In the genomic region with DNA sequence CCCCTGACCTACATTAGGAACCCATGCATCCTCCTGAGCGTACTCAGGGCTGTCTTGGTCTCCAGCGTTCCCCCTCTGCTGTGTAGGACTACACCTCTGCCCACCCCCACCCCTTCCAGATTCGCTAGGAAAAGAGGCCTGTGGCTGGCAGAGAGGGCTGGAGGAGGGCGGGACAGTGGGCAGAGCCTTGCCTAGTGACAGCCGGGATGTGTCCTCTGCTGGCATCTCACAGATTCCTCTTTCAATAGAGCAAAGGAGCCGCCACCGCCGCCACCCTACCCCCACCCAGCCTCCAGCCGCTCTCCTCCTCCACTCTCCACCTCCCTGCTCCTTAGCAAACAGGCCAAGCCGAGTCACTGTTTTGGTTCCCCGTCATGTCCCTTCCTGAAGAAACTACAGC, we compare ENCODE assay signal across 10 mouse cellular contexts. TPM values are rescaled to one million over a fixed set of nuclear protein-coding genes. Genes with fewer than 3 reads are reported as not detected.
DNase-seq lines count a peak whose midpoint lies in the region; ATAC-seq and TF ChIP-seq lines count a peak whose summit lies in the region.
"Had no signal": no experiment of that assay in that cellular context is flagged by ENCODE, and none has a peak within 500 bp of the region (broad histone marks: within the 10 kb centered on the region; RNA-seq: fewer than 3 reads in every experiment).

No protein-coding gene starts in this region.

- 22% methylated on average over 11 of the region's 11 CpGs for WGBS in heart, adult 2 months
- WGBS in forebrain, embryonic 14.5 days: 8% methylated on average over 11 of the region's 11 CpGs
- WGBS in hindbrain, embryonic 15.5 days: 6% methylated on average over 11 of the region's 11 CpGs
- 7% methylated on average over 11 of the region's 11 CpGs for WGBS in neural tube, embryonic 15.5 days

- TF ChIP-seq POLR2A in heart, adult 2 months (IDR thresholded peaks at IDR 0.05; ENCODE audit: insufficient read depth, low read depth, low read length): peak; percentile 44; the same call in 1 of the 2 replicates

- H3K9ac ChIP-seq in heart, adult 2 months (ENCODE audit: low read depth, low read length): peak overlapping the region; percentile 50
- no peak overlapping the region for H3K9ac ChIP-seq in forebrain, embryonic 14.5 days (ENCODE audit: low read length)
- no peak overlapping the region for H3K9ac ChIP-seq in hindbrain, embryonic 15.5 days
- H3K9ac ChIP-seq in neural tube, embryonic 15.5 days (replicated peaks): no peak overlapping the region

- H3K79me2 ChIP-seq in heart, adult 2 months (replicated peaks; ENCODE audit: control insufficient read depth, insufficient read depth, low read length): no peaks in the 10 kb centered on the region

- peak overlapping the region; percentile 65 for H3K27ac ChIP-seq in heart, adult 2 months
- no peak overlapping the region for H3K27ac ChIP-seq in forebrain, embryonic 14.5 days (ENCODE audit: low read depth, low read length)
- H3K27ac ChIP-seq in hindbrain, embryonic 15.5 days (replicated peaks): no peak overlapping the region
- H3K27ac ChIP-seq in neural tube, embryonic 15.5 days (replicated peaks): no peak overlapping the region

- DNase-seq in heart, adult 2 months: peak; percentile 48 to 52
- DNase-seq in heart, postnatal 36 days: no peak
- DNase-seq in forebrain, embryonic 14.5 days (ENCODE audit: low spot score): peak; percentile 8
- no peak for DNase-seq in spleen, postnatal 4 days (ENCODE audit: low spot score in 2 of 2)
- no peak for DNase-seq in cerebellum, adult 11-12 months

- no peak for TF ChIP-seq CTCF in heart, adult 2 months (IDR thresholded peaks at IDR 0.05)
- TF ChIP-seq CTCF in E14TG2a.4 (conservative IDR thresholded peaks at IDR 0.05; ENCODE audit: low read length): no peak

- no peak overlapping the region for H3K4me3 ChIP-seq in heart, adult 2 months
- H3K4me3 ChIP-seq in E14TG2a.4 (replicated peaks; ENCODE audit: low read length): peak overlapping the region; percentile 39
- no peak overlapping the region for H3K4me3 ChIP-seq in forebrain, embryonic 14.5 days (ENCODE audit: low read depth, low read length)
- no peak overlapping the region for H3K4me3 ChIP-seq in hindbrain, embryonic 15.5 days
- no peak overlapping the region for H3K4me3 ChIP-seq in neural tube, embryonic 15.5 days (replicated peaks)
- H3K4me3 ChIP-seq: erythroblast, embryonic 14.5 days had no signal

- H3K4me1 ChIP-seq in heart, adult 2 months (ENCODE audit: control insufficient read depth, insufficient read depth, low read length): peaks cover 1% of the 10 kb centered on the region
- H3K4me1 ChIP-seq in E14TG2a.4 (replicated peaks; ENCODE audit: low read depth, low read length): peaks cover 19% of the 10 kb centered on the region; the same call in 1 of the 2 replicates
- peaks cover 3% of the 10 kb centered on the region; the same call in 1 of the 2 replicates for H3K4me1 ChIP-seq in forebrain, embryonic 14.5 days (ENCODE audit: control insufficient read depth, insufficient read depth, low read length)
- H3K4me1 ChIP-seq in hindbrain, embryonic 15.5 days (replicated peaks): no peaks in the 10 kb centered on the region
- peaks cover 5% of the 10 kb centered on the region; the same call in 1 of the 2 replicates for H3K4me1 ChIP-seq in neural tube, embryonic 15.5 days

- H3K36me3 ChIP-seq in heart, adult 2 months (ENCODE audit: control insufficient read depth, insufficient read depth, low read length): no peaks in the 10 kb centered on the region
- H3K36me3 ChIP-seq in E14TG2a.4 (ENCODE audit: insufficient read depth, low read length): no peaks in the 10 kb centered on the region
- H3K36me3 ChIP-seq in forebrain, embryonic 14.5 days (ENCODE audit: control insufficient read depth, insufficient read depth, low read length): no peaks in the 10 kb centered on the region
- H3K36me3 ChIP-seq in hindbrain, embryonic 15.5 days: no peaks in the 10 kb centered on the region
- no peaks in the 10 kb centered on the region for H3K36me3 ChIP-seq in neural tube, embryonic 15.5 days

- no peak overlapping the region for H3K4me2 ChIP-seq in forebrain, embryonic 14.5 days (ENCODE audit: low read length)
- 0 out of 2 replicates have a peak overlapping the region, but pooled peaks have one; percentile 6 for H3K4me2 ChIP-seq in hindbrain, embryonic 15.5 days
- peak overlapping the region; percentile 20 for H3K4me2 ChIP-seq in neural tube, embryonic 15.5 days

- intact Hi-C loops in heart, adult 2 months (cut with DNase I): loop anchor here (2.0 kb wide), 1 partner anchor 34 kb away; no protein-coding TSS in a partner anchor
- intact Hi-C loops in heart, postnatal 36 days (cut with DNase I): no loop called here

- 0 out of 2 replicates have a peak, but pooled peaks have one; percentile 17 for TF ChIP-seq EP300 in heart, adult 2 months (IDR thresholded peaks at IDR 0.05; ENCODE audit: insufficient read depth, low read depth, low read length)

- no peaks in the 10 kb centered on the region for H3K9me3 ChIP-seq in E14TG2a.4 (ENCODE audit: low read length)
- no peaks in the 10 kb centered on the region for H3K9me3 ChIP-seq in forebrain, embryonic 14.5 days (replicated peaks; ENCODE audit: control insufficient read depth, low read length)
- H3K9me3 ChIP-seq in hindbrain, embryonic 15.5 days: no peaks in the 10 kb centered on the region
- no peaks in the 10 kb centered on the region for H3K9me3 ChIP-seq in neural tube, embryonic 15.5 days (replicated peaks)

- H3K27me3 ChIP-seq in heart, adult 2 months (ENCODE audit: control insufficient read depth, insufficient read depth, low read length): no peaks in the 10 kb centered on the region
- peaks cover 13% of the 10 kb centered on the region for H3K27me3 ChIP-seq in E14TG2a.4 (ENCODE audit: insufficient read depth, low read length)
- H3K27me3 ChIP-seq in forebrain, embryonic 14.5 days (replicated peaks; ENCODE audit: control insufficient read depth, insufficient read depth, low read length): no peaks in the 10 kb centered on the region
- H3K27me3 ChIP-seq in hindbrain, embryonic 15.5 days: no peaks in the 10 kb centered on the region
- no peaks in the 10 kb centered on the region for H3K27me3 ChIP-seq in neural tube, embryonic 15.5 days (replicated peaks)

- ATAC-seq in forebrain, embryonic 14.5 days: no peak
- ATAC-seq in hindbrain, embryonic 15.5 days (ENCODE audit: low FRiP score, low read depth): peak; percentile 66; the same call in 1 of the 2 replicates
- ATAC-seq in neural tube, embryonic 15.5 days (ENCODE audit: low FRiP score): no peak

RNA-seq across cellular contexts. Expression of gene Prr29, which starts 0.6 kb away (rescaled TPM):
- under 1 TPM; 0.37 to 0.48 TPM for total RNA-seq in heart, adult 2 months (2021)
- 7.9 and 10.4 TPM in 2 replicates for polyA plus RNA-seq in heart, adult 2 months (2012; rRNA removed)
- under 1 TPM; 0.81 to 0.92 TPM for total RNA-seq in heart, postnatal 36 days (2021)
- not detected in 2 replicates for polyA plus RNA-seq in forebrain, embryonic 14.5 days (2014; fragmentation: Nextera tagmentation; extraction: Ambion mirVana)
- polyA plus RNA-seq in hindbrain, embryonic 15.5 days (2015; fragmentation: Nextera tagmentation; extraction: Ambion mirVana): not detected in 2 replicates
- 0.23 and 0.41 TPM in 2 replicates for polyA plus RNA-seq in neural tube, embryonic 15.5 days (2015; fragmentation: Nextera tagmentation; extraction: Ambion mirVana)
- total RNA-seq: ES-E14 had no signal
- polyA plus RNA-seq: erythroblast, embryonic 14.5 days had no signal

RNA-seq across cellular contexts. Expression of gene Scn4a, which starts 11.6 kb away (rescaled TPM):
- total RNA-seq in heart, adult 2 months (2021): 10 to 100 TPM; 22.1 to 22.8 TPM
- polyA plus RNA-seq in heart, adult 2 months (2012; rRNA removed): 11.9 and 20.7 TPM in 2 replicates
- 10 to 100 TPM; 14.7 to 19.0 TPM for total RNA-seq in heart, postnatal 36 days (2021)
- polyA plus RNA-seq in forebrain, embryonic 14.5 days (2014; fragmentation: Nextera tagmentation; extraction: Ambion mirVana): not detected in 2 replicates
- polyA plus RNA-seq in hindbrain, embryonic 15.5 days (2015; fragmentation: Nextera tagmentation; extraction: Ambion mirVana): not detected in 2 replicates
- 0.08 and 0.18 TPM in 2 replicates for polyA plus RNA-seq in neural tube, embryonic 15.5 days (2015; fragmentation: Nextera tagmentation; extraction: Ambion mirVana)
- polyA plus RNA-seq: erythroblast, embryonic 14.5 days had no signal

RNA-seq across cellular contexts. Expression of gene Icam2, which starts 23.2 kb away (rescaled TPM):
- total RNA-seq in heart, adult 2 months (2021): 10 to 100 TPM; 22.0 to 22.4 TPM
- 46.8 and 60.4 TPM in 2 replicates for polyA plus RNA-seq in heart, adult 2 months (2012; rRNA removed)
- total RNA-seq in heart, postnatal 36 days (2021): 10 to 100 TPM; 30.3 to 34.9 TPM
- polyA plus RNA-seq in forebrain, embryonic 14.5 days (2014; fragmentation: Nextera tagmentation; extraction: Ambion mirVana): 16.0 and 17.9 TPM in 2 replicates
- polyA plus RNA-seq in hindbrain, embryonic 15.5 days (2015; fragmentation: Nextera tagmentation; extraction: Ambion mirVana): 13.0 and 17.2 TPM in 2 replicates
- polyA plus RNA-seq in neural tube, embryonic 15.5 days (2015; fragmentation: Nextera tagmentation; extraction: Ambion mirVana): 14.8 and 27.6 TPM in 2 replicates

RNA-seq across cellular contexts. Expression of gene Cd79b, which starts 50.1 kb away (rescaled TPM):
- total RNA-seq in heart, adult 2 months (2021): 1 to 10 TPM; 1.7 to 3.0 TPM
- polyA plus RNA-seq in heart, adult 2 months (2012; rRNA removed): 3.4 and 10.1 TPM in 2 replicates
- 1 to 10 TPM; 1.9 to 3.0 TPM for total RNA-seq in heart, postnatal 36 days (2021)
- 0.79 and 0.95 TPM in 2 replicates for polyA plus RNA-seq in forebrain, embryonic 14.5 days (2014; fragmentation: Nextera tagmentation; extraction: Ambion mirVana)
- 1.2 and 1.4 TPM in 2 replicates for polyA plus RNA-seq in hindbrain, embryonic 15.5 days (2015; fragmentation: Nextera tagmentation; extraction: Ambion mirVana)
- 0.92 and 3.9 TPM in 2 replicates for polyA plus RNA-seq in neural tube, embryonic 15.5 days (2015; fragmentation: Nextera tagmentation; extraction: Ambion mirVana)

Comparison
In these comparisons a context has a peak if more than half of its experiments do, and no peak if none do; other contexts are left out.
1. DNase-seq: peak in heart, adult 2 months (2 of 2) and forebrain, embryonic 14.5 days (single experiment); none in heart, postnatal 36 days (0 of 2), spleen, postnatal 4 days (0 of 2) and cerebellum, adult 11-12 months (single experiment).
2. RNA of gene Scn4a, which starts 11.6 kb away (polyA plus RNA-seq): 11.9 to 20.7 TPM in heart, adult 2 months; 0.08 to 0.18 TPM in neural tube, embryonic 15.5 days, not detected in forebrain, embryonic 14.5 days and not detected in hindbrain, embryonic 15.5 days; every median in the first group is over 10 times any median in the second.